Mouse (Mus musculus) CH12.LX (cell line): Measurements from ENCODE around the gene Cpeb3. TPM values are rescaled to one million over a fixed set of nuclear protein-coding genes. Genes with fewer than 3 reads are reported as not detected.

ENCODE experiments used
- DNase-seq: peaks from one replicate; pipeline ENCODE4 v3.0.0-alpha.2; 2013; ENCODE audit errors: extremely low read depth
- H3K27ac ChIP-seq: 2 replicates; pipeline ENCODE4 v1.5.1; 2012; ENCODE audit warnings: low read depth, mild to moderate bottlenecking, control low read depth, moderate library complexity; ENCODE audit not compliant: insufficient read depth
- H3K27me3 ChIP-seq: replicated peaks from 2 replicates; pipeline ENCODE3; 2012; ENCODE audit warnings: inconsistent platforms
- H3K36me3 ChIP-seq, 2 experiments: replicated peaks in 1 of 2; 2 replicates each; pipeline versions ENCODE3 to v1.6.1; 2012; ENCODE audit warnings: inconsistent platforms in 1 of 2, low read length in 1 of 2, mild to moderate bottlenecking in 1 of 2, mixed read lengths in 1 of 2, moderate library complexity in 1 of 2; ENCODE audit not compliant: control insufficient read depth in 1 of 2, insufficient read depth in 1 of 2
- H3K4me1 ChIP-seq, 2 experiments: 2 replicates each; pipeline ENCODE4 v1.6.1; 2012; ENCODE audit warnings: inconsistent platforms in 1 of 2, moderate library complexity in 1 of 2; ENCODE audit not compliant: insufficient read depth in 2 of 2, control insufficient read depth in 1 of 2
- H3K4me2 ChIP-seq: 2 replicates; pipeline ENCODE4 v1.6.1; 2012; ENCODE audit warnings: low read depth, mild to moderate bottlenecking, control low read depth; ENCODE audit not compliant: poor library complexity, insufficient read depth, severe bottlenecking
- H3K4me3 ChIP-seq, 3 experiments: fragments of 150-350 bp in 1 of 3; sonication (generic) in 1 of 3; replicated peaks in 1 of 3; 2 replicates each; pipeline versions ENCODE3 to v1.5.1; 2011 to 2012; ENCODE audit warnings: low read depth in 2 of 3, low read length in 2 of 3, mild to moderate bottlenecking in 2 of 3, moderate library complexity in 2 of 3, control low read depth in 1 of 3, improper control_type of control experiment in 1 of 3, inconsistent platforms in 1 of 3, mixed read lengths in 1 of 3; ENCODE audit not compliant: poor library complexity in 1 of 3
- H3K79me2 ChIP-seq: replicated peaks from 2 replicates; pipeline ENCODE4 v1.6.1; 2012; ENCODE audit warnings: mild to moderate bottlenecking, moderate library complexity; ENCODE audit not compliant: control insufficient read depth, poor library complexity, insufficient read depth, severe bottlenecking; ENCODE audit errors: extremely low read depth
- H3K9ac ChIP-seq: 2 replicates; pipeline ENCODE4 v1.6.1; 2012; ENCODE audit warnings: low read depth, mild to moderate bottlenecking, control low read depth, moderate library complexity; ENCODE audit not compliant: insufficient read depth
- H3K9me3 ChIP-seq: replicated peaks from 2 replicates; pipeline ENCODE3; 2012; ENCODE audit warnings: low read length, inconsistent platforms, mixed read lengths
- BHLHE40 ChIP-seq: IDR thresholded peaks from 2 replicates; pipeline ENCODE4 v1.6.1; 2011; ENCODE audit warnings: mild to moderate bottlenecking, low read depth, low read length, improper control_type of control experiment
- CHD1 ChIP-seq: IDR thresholded peaks from 2 replicates; pipeline ENCODE4 v1.6.1; 2012; ENCODE audit warnings: low read depth, low read length, improper control_type of control experiment, inconsistent platforms
- CHD2 ChIP-seq: IDR thresholded peaks from 2 replicates; pipeline ENCODE4 v1.6.1; 2011; ENCODE audit warnings: low read length, improper control_type of control experiment
- E2F4 ChIP-seq: IDR thresholded peaks from 2 replicates; pipeline ENCODE4 v1.6.1; 2011; ENCODE audit warnings: low read depth, low read length, improper control_type of control experiment; ENCODE audit not compliant: insufficient replicate concordance
- EP300 ChIP-seq: IDR thresholded peaks from 2 replicates; pipeline ENCODE4 v1.6.1; 2011; ENCODE audit warnings: low read length, improper control_type of control experiment
- ETS1 ChIP-seq: conservative IDR thresholded peaks from 2 replicates; pipeline ENCODE4 v1.6.1; 2012; ENCODE audit warnings: low read depth, mild to moderate bottlenecking, inconsistent platforms, low read length, improper control_type of control experiment, moderate library complexity
- GABPA ChIP-seq: IDR thresholded peaks from 2 replicates; pipeline ENCODE4 v1.6.1; 2012; ENCODE audit warnings: low read depth, low read length, improper control_type of control experiment, inconsistent platforms; ENCODE audit not compliant: insufficient replicate concordance
- HCFC1 ChIP-seq: IDR thresholded peaks from 2 replicates; pipeline ENCODE4 v1.6.1; 2012; ENCODE audit warnings: low read depth, mild to moderate bottlenecking, inconsistent platforms, low read length, improper control_type of control experiment
- IRF4 ChIP-seq: IDR thresholded peaks from 2 replicates; pipeline ENCODE4 v1.6.1; 2014; ENCODE audit warnings: low read depth, mild to moderate bottlenecking, inconsistent platforms, low read length, improper control_type of control experiment
- JUN ChIP-seq: IDR thresholded peaks from 2 replicates; pipeline ENCODE4 v1.6.1; 2011; ENCODE audit warnings: low read depth, mild to moderate bottlenecking, low read length, improper control_type of control experiment, moderate library complexity; ENCODE audit not compliant: insufficient read depth
- JUND ChIP-seq: conservative IDR thresholded peaks from 2 replicates; pipeline ENCODE4 v1.6.1; 2011; ENCODE audit warnings: low read depth, low read length, improper control_type of control experiment
- KAT2A ChIP-seq: IDR thresholded peaks from 2 replicates; pipeline ENCODE4 v1.6.1; 2012; ENCODE audit warnings: low read length, improper control_type of control experiment, inconsistent platforms; ENCODE audit not compliant: insufficient replicate concordance
- MAFK ChIP-seq: IDR thresholded peaks from 2 replicates; pipeline ENCODE4 v1.6.1; 2011; ENCODE audit warnings: low read length, improper control_type of control experiment; ENCODE audit not compliant: insufficient replicate concordance
- MAX ChIP-seq: IDR thresholded peaks from 2 replicates; pipeline ENCODE4 v1.6.1; 2011; ENCODE audit warnings: low read length, improper control_type of control experiment
- MAZ ChIP-seq: IDR thresholded peaks from 2 replicates; pipeline ENCODE4 v1.6.1; 2012; ENCODE audit warnings: low read depth, mild to moderate bottlenecking, inconsistent platforms, low read length, improper control_type of control experiment, moderate library complexity
- MXI1 ChIP-seq: IDR thresholded peaks from 2 replicates; pipeline ENCODE4 v1.6.1; 2011; ENCODE audit warnings: mild to moderate bottlenecking, low read depth, low read length, improper control_type of control experiment
- MYC ChIP-seq: IDR thresholded peaks from 2 replicates; pipeline ENCODE4 v1.6.1; 2011; ENCODE audit warnings: low read depth, mild to moderate bottlenecking, improper control_type of control experiment, low read length
- NELFE ChIP-seq: IDR thresholded peaks from 2 replicates; pipeline ENCODE4 v1.6.1; 2011; ENCODE audit warnings: low read depth, low read length, improper control_type of control experiment
- NRF1 ChIP-seq: IDR thresholded peaks from 2 replicates; pipeline ENCODE4 v1.6.1; 2014; ENCODE audit warnings: low read depth, mild to moderate bottlenecking, inconsistent platforms, low read length, improper control_type of control experiment, moderate library complexity
- PAX5 ChIP-seq: IDR thresholded peaks from 2 replicates; pipeline ENCODE4 v1.6.1; 2012; ENCODE audit warnings: low read length, inconsistent platforms, mixed read lengths
- POLR2A ChIP-seq: IDR thresholded peaks from 2 replicates; pipeline ENCODE4 v1.6.1; 2011; ENCODE audit warnings: low read depth, mild to moderate bottlenecking, improper control_type of control experiment, low read length
- RAD21 ChIP-seq: IDR thresholded peaks from 2 replicates; pipeline ENCODE4 v1.6.1; 2011; ENCODE audit warnings: low read depth, mild to moderate bottlenecking, low read length, improper control_type of control experiment, moderate library complexity
- RCOR1 ChIP-seq: conservative IDR thresholded peaks from 2 replicates; pipeline ENCODE4 v1.6.1; 2012; ENCODE audit warnings: low read depth, mild to moderate bottlenecking, inconsistent platforms, low read length, improper control_type of control experiment
- SIN3A ChIP-seq: IDR thresholded peaks from 2 replicates; pipeline ENCODE4 v1.6.1; 2012; ENCODE audit warnings: low read length, improper control_type of control experiment, inconsistent platforms
- TBP ChIP-seq: conservative IDR thresholded peaks from 2 replicates; pipeline ENCODE4 v1.6.1; 2011; ENCODE audit warnings: low read depth, low read length, improper control_type of control experiment
- TCF12 ChIP-seq: IDR thresholded peaks from 2 replicates; pipeline ENCODE4 v1.6.1; 2014; ENCODE audit warnings: low read depth, mild to moderate bottlenecking, inconsistent platforms, low read length, improper control_type of control experiment
- UBTF ChIP-seq: IDR thresholded peaks from 2 replicates; pipeline ENCODE4 v1.6.1; 2012; ENCODE audit warnings: low read depth, mild to moderate bottlenecking, inconsistent platforms, low read length, improper control_type of control experiment, moderate library complexity
- USF2 ChIP-seq: conservative IDR thresholded peaks from 2 replicates; pipeline ENCODE4 v1.6.1; 2011; ENCODE audit warnings: low read depth, low read length, improper control_type of control experiment
- ZMIZ1 ChIP-seq: IDR thresholded peaks from 2 replicates; pipeline ENCODE4 v1.6.1; 2012; ENCODE audit warnings: low read depth, mild to moderate bottlenecking, inconsistent platforms, low read length, improper control_type of control experiment
- ZNF384 ChIP-seq: IDR thresholded peaks from 2 replicates; pipeline ENCODE4 v1.6.1; 2012; ENCODE audit warnings: low read depth, low read length, improper control_type of control experiment, inconsistent platforms
- dilution Hi-C: fragments of 300-500 bp; cut with MboI; formaldehyde crosslinking; loops from 2 replicates; pipeline ENCODE4 v1.14.3; 2020; ENCODE audit warnings: low sequenced_read_pairs; ENCODE audit not compliant: extremely low pct_unique_long_range_greater_than_20kb, extremely low pct_ligation_motif_present
- in situ Hi-C: fragments of 300-500 bp; cut with MboI; formaldehyde crosslinking; loops from 3 replicates; pipeline ENCODE4 v1.14.3; 2019; ENCODE audit warnings: low sequenced_read_pairs, low pct_ligation_motif_present, low pct_unique_long_range_greater_than_20kb, mixed read lengths
- polyA plus RNA-seq: library from polyadenylated mRNA; unstranded; fragments of >175 nt; gene quantifications from 2 replicates; pipeline ENCODE4 v1.2.1, GENCODE M21; 2012; ENCODE audit warnings: low read depth; ENCODE audit not compliant: insufficient read length
- total RNA-seq, 2 experiments: library from RNA; depleted of rRNA; stranded (reverse); fragments of 300-350 nt in 1 of 2; fragments of >200 nt in 1 of 2; gene quantifications; 2 replicates each; pipeline ENCODE4 v1.2.3; 2012 to 2014

Gene Cpeb3
- total and polyA plus RNA-seq, 3 experiments, result 1.5 to 3.1 (median 1.5) TPM

DNA sequence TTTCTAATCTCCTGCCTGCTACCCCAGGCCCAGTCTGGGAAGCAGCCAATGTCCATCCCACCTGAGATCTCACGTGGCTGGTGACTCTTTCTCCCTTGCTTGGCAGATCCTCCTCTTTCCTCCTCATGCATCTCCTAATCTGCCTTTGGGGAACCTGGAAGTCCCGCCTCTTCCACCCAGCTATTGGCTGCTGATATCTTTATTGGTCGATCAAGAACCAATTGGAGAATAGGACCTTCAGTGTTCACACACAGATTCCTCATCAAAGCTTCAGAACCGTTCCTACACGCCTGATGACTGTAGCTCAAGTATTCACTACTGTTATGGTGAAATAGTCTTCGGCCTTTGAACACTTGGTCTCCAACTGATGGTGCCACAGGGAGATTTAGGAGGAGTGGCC is 43.7 kb upstream of the Cpeb3 start (continued):
- TF ChIP-seq NELFE, result peak; percentile 70
- TF ChIP-seq GABPA, result no peak
- no peak for TF ChIP-seq USF2
- TF ChIP-seq ZMIZ1, result peak; percentile 83
- no peak; the same call in 1 of the 2 replicates for TF ChIP-seq MXI1
- TF ChIP-seq HCFC1, result peak; percentile 39
- TF ChIP-seq SIN3A, result no peak
- TF ChIP-seq E2F4, result no peak
- no peak for TF ChIP-seq IRF4
- TF ChIP-seq MAX, result peak; percentile 57; the same call in 1 of the 2 replicates
- TF ChIP-seq CHD2, result peak; percentile 45; the same call in 1 of the 2 replicates

DNA sequence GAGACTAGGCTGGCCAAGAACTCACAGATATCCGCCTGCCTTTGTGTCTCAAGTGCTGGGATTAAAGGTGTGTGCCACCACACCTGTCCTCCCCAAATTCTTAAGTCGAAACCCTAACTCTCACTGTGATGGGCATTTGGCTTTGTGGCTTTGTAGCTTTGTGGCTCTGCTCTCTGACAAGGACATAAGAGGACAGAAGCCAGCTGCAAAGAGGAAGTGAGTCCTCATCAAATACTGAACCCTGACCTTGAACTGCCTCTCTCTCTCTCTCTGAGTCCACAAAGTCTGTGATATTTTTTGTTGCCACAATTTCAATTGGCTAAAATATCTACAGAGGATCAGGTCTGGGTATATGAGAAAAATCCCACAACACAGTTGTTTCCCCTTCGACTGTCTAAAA is 39.8 kb upstream of the Cpeb3 start:
- H3K9me3 ChIP-seq, result peaks cover 2% of the 10 kb centered on the region
- no peak overlapping the region; the same call in 1 of the 2 replicates for H3K4me2 ChIP-seq
- dilution Hi-C loops, result no loop called here
- peaks cover 28 to 59% of the 10 kb centered on the region in 2 experiments for H3K4me1 ChIP-seq
- H3K27me3 ChIP-seq, result no peaks in the 10 kb centered on the region
- peaks cover 0 to 4% of the 10 kb centered on the region in 2 experiments for H3K36me3 ChIP-seq
- TF ChIP-seq SIN3A, result no peak
- no peak for TF ChIP-seq CHD1
- 0 out of 2 replicates have a peak, but pooled peaks have one; percentile 28 for TF ChIP-seq IRF4
- no peak for TF ChIP-seq ZNF384
- TF ChIP-seq BHLHE40, result no peak
- peak; percentile 49 for TF ChIP-seq EP300
- TF ChIP-seq, all 38 proteins: peak for 2
- Histone ChIP-seq H3K9ac (no peak overlapping the region), H3K4me3 (no peak overlapping the region), H3K79me2 (no peaks in the 10 kb centered on the region), H3K27ac (no peak overlapping the region)
- DNase-seq, result peak; percentile 36
- in situ Hi-C loops, result no loop called here

DNA sequence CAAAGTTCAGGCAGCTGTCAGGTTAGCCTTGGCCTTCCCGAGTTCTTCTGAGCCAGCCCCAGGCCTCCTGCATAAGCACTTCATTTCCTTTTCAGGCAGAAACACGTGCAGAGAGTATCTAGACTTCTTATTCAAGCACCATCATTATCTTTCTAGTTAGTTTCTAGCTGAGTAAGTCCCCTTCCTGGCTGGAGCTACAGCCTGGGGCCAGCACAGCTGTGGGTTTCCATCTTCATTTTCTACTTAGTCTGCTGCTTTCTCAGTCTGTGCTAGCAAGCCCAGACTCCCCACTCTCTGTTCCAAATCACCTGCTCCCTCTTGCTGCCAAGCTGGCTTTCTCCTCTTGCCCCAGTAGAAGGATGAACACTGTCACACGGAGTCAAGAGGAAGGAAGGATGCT is 38.5 kb upstream of the Cpeb3 start:
- Histone ChIP-seq H3K4me1 (peaks cover 28 to 59% of the 10 kb centered on the region in 2 experiments), H3K9me3 (peaks cover 2% of the 10 kb centered on the region), H3K27ac (peak overlapping the region; percentile 31; the same call in 1 of the 2 replicates), H3K36me3 (peaks cover 0 to 4% of the 10 kb centered on the region in 2 experiments), H3K79me2 (no peaks in the 10 kb centered on the region), H3K9ac (no peak overlapping the region), H3K4me3 (no peak overlapping the region), H3K4me2 (no peak overlapping the region), H3K27me3 (no peaks in the 10 kb centered on the region)
- in situ Hi-C loops (no loop called here), dilution Hi-C loops (no loop called here)
- peak; percentile 29 for DNase-seq
- peak; percentile 68; the same call in 1 of the 2 replicates for TF ChIP-seq MYC
- TF ChIP-seq UBTF, result no peak
- TF ChIP-seq RAD21, result no peak
- TF ChIP-seq TBP, result no peak
- peak; percentile 56; the same call in 1 of the 2 replicates for TF ChIP-seq ETS1
- peak; percentile 62; the same call in 1 of the 2 replicates for TF ChIP-seq EP300
- TF ChIP-seq BHLHE40, result peak; percentile 90
- peak; percentile 15; the same call in 1 of the 2 replicates for TF ChIP-seq MXI1
- TF ChIP-seq PAX5, result no peak
- TF ChIP-seq TCF12, result peak; percentile 42; the same call in 1 of the 2 replicates
- no peak for TF ChIP-seq JUND
- TF ChIP-seq JUN, result no peak
- TF ChIP-seq MAFK, result no peak
- no peak for TF ChIP-seq NRF1
- TF ChIP-seq HCFC1, result no peak
- TF ChIP-seq MAZ, result no peak
- TF ChIP-seq RCOR1, result no peak
- peak; percentile 49 for TF ChIP-seq MAX
- no peak for TF ChIP-seq POLR2A
- TF ChIP-seq KAT2A, result no peak
